Mouse (Mus musculus) hindbrain, embryonic 15.5 days (tissue): ENCODE results near the gene S100a11. TPM values are rescaled to one million over a fixed set of nuclear protein-coding genes. Genes with fewer than 3 reads are reported as not detected.
"Not testable (repeated sequence)": the region's sequence is repeated elsewhere in the genome, so short reads cannot be mapped to it uniquely, and the experiment has no call there.

ENCODE experiments used
- ATAC-seq: fragments of 200-750 bp; cut with Nextera tagmentation; 2 replicates; pipeline ENCODE4 v1.8.0; 2017; ENCODE audit warnings: low read depth, moderate number of reproducible peaks, moderate TSS enrichment; ENCODE audit not compliant: low FRiP score
- H3K27ac ChIP-seq: fragments of 300-500 bp; sonication (generic); replicated peaks from 2 replicates; pipeline ENCODE4 v1.5.1; 2015; ENCODE audit warnings: mild to moderate bottlenecking, inconsistent platforms
- H3K27me3 ChIP-seq: fragments of 300-500 bp; sonication (generic); 2 replicates; pipeline ENCODE4 v1.6.1; 2015; ENCODE audit warnings: control low read depth, inconsistent platforms
- H3K36me3 ChIP-seq: fragments of 300-500 bp; sonication (generic); 2 replicates; pipeline ENCODE4 v1.6.1; 2015; ENCODE audit warnings: control low read depth, inconsistent platforms
- H3K4me1 ChIP-seq: fragments of 300-500 bp; sonication (generic); replicated peaks from 2 replicates; pipeline ENCODE4 v1.6.1; 2015; ENCODE audit warnings: control low read depth, inconsistent platforms
- H3K4me2 ChIP-seq: fragments of 300-500 bp; sonication (generic); 2 replicates; pipeline ENCODE4 v1.6.1; 2015; ENCODE audit warnings: moderate library complexity, mild to moderate bottlenecking, inconsistent platforms
- H3K4me3 ChIP-seq: fragments of 300-500 bp; sonication (generic); 2 replicates; pipeline ENCODE4 v1.5.1; 2015; ENCODE audit warnings: mild to moderate bottlenecking, inconsistent platforms
- H3K9ac ChIP-seq: fragments of 300-500 bp; sonication (generic); 2 replicates; pipeline ENCODE4 v1.6.1; 2015; ENCODE audit warnings: inconsistent platforms
- H3K9me3 ChIP-seq: fragments of 300-500 bp; sonication (generic); 2 replicates; pipeline ENCODE4 v1.6.1; 2016; ENCODE audit warnings: control low read depth, inconsistent platforms
- WGBS: fragments of 180-500 bp; shearing (Covaris S2); methylation state at CpG from one replicate; pipeline ENCODE4 v1.1.7; 2015; 5-methylcytosine and 5-hydroxymethylcytosine counted together
- polyA plus RNA-seq: library from polyadenylated mRNA; unstranded; fragments of >200 nt; fragmentation: Nextera tagmentation; extraction: Ambion mirVana; gene quantifications from 2 replicates; pipeline ENCODE4 v1.2.1, GENCODE M21; 2015

S100a11 gene
- polyA plus RNA-seq: 206 and 231 TPM in 2 replicates

- no peaks in the 10 kb centered on the region for H3K9me3 ChIP-seq
- peak within 1 kb of the TSS; percentile 49; the same call in 1 of the 2 replicates for H3K27ac ChIP-seq
- no peaks in the 10 kb centered on the region; the same call in 1 of the 2 replicates for H3K27me3 ChIP-seq
- peak; percentile 87 for ATAC-seq
- peak within 1 kb of the TSS; percentile 47 for H3K9ac ChIP-seq
- no peaks in the 10 kb centered on the region for H3K36me3 ChIP-seq
- peak within 1 kb of the TSS; percentile 47 for H3K4me3 ChIP-seq
- H3K4me2 ChIP-seq: peak within 1 kb of the TSS; percentile 82
- peaks cover 11% of the 10 kb centered on the region; the same call in 1 of the 2 replicates for H3K4me1 ChIP-seq
- WGBS: under 1% methylated on average over 38 of the region's 38 CpGs
These were observed at the start of gene S100a11 for GRCm38 (mm10) chr3:93520330-93521193. Gene S100a11 (plus strand): TSS chr3:93520488.

- H3K4me2 ChIP-seq: no peak overlapping the region
- 92% methylated on average over 1 of the region's 1 CpGs for WGBS
- H3K27ac ChIP-seq: no peak overlapping the region
- no peak overlapping the region for H3K4me3 ChIP-seq
- ATAC-seq: no peak
- H3K9me3 ChIP-seq: no peaks in the 10 kb centered on the region
- H3K4me1 ChIP-seq: no peaks in the 10 kb centered on the region
- H3K9ac ChIP-seq: no peak overlapping the region
- no peaks in the 10 kb centered on the region for H3K27me3 ChIP-seq
- H3K36me3 ChIP-seq: no peaks in the 10 kb centered on the region
These were observed 40.2 kb upstream of the S100a11 start for GRCm38 (mm10) chr3:93480053-93480452.

- Histone ChIP-seq H3K4me1 (no peaks in the 10 kb centered on the region), H3K27me3 (no peaks in the 10 kb centered on the region), H3K27ac (no peak overlapping the region), H3K9me3 (no peaks in the 10 kb centered on the region), H3K9ac (no peak overlapping the region), H3K36me3 (no peaks in the 10 kb centered on the region), H3K4me2 (no peak overlapping the region), H3K4me3 (no peak overlapping the region)
- 72% methylated on average over 2 of the region's 2 CpGs for WGBS
- no peak for ATAC-seq
These were observed 38.2 kb upstream of the S100a11 start for GRCm38 (mm10) chr3:93481982-93482616.

- Histone ChIP-seq H3K27ac (no peak overlapping the region), H3K4me3 (no peak overlapping the region), H3K36me3 (no peaks in the 10 kb centered on the region), H3K27me3 (no peaks in the 10 kb centered on the region), H3K4me1 (no peaks in the 10 kb centered on the region), H3K4me2 (no peak overlapping the region), H3K9ac (no peak overlapping the region), H3K9me3 (no peaks in the 10 kb centered on the region)
- no peak for ATAC-seq
- WGBS: 97% methylated on average over 3 of the region's 3 CpGs
These were observed 34.7 kb upstream of the S100a11 start for GRCm38 (mm10) chr3:93485611-93486010.

- WGBS: 86% methylated on average over 2 of the region's 2 CpGs
- no peak for ATAC-seq
- H3K27me3 ChIP-seq: no peaks in the 10 kb centered on the region
These were observed 31.7 kb upstream of the S100a11 start for GRCm38 (mm10) chr3:93488541-93488940.

GRCm38 (mm10) chr3:93492176-93492575 lies 28.1 kb upstream of the S100a11 start:
- Histone ChIP-seq H3K36me3 (no peaks in the 10 kb centered on the region), H3K4me2 (no peak overlapping the region), H3K4me3 (no peak overlapping the region), H3K27ac (no peak overlapping the region), H3K27me3 (no peaks in the 10 kb centered on the region), H3K4me1 (no peaks in the 10 kb centered on the region), H3K9ac (no peak overlapping the region), H3K9me3 (no peaks in the 10 kb centered on the region)
- ATAC-seq: no peak
- WGBS: 81% methylated on average over 3 of the region's 3 CpGs

More at GRCm38 (mm10) chr3:93488541-93488940, 31.7 kb upstream of the S100a11 start:
- no peak overlapping the region for H3K27ac ChIP-seq
- H3K4me3 ChIP-seq: no peak overlapping the region
- no peak overlapping the region for H3K4me2 ChIP-seq
- no peak overlapping the region for H3K9ac ChIP-seq
- no peaks in the 10 kb centered on the region for H3K9me3 ChIP-seq
- no peaks in the 10 kb centered on the region for H3K4me1 ChIP-seq
- no peaks in the 10 kb centered on the region for H3K36me3 ChIP-seq

- WGBS: 3% methylated on average over 4 of the region's 4 CpGs
- no peak overlapping the region for H3K4me3 ChIP-seq
- H3K4me2 ChIP-seq: no peak overlapping the region
- no peaks in the 10 kb centered on the region for H3K27me3 ChIP-seq
- no peak overlapping the region for H3K27ac ChIP-seq
- H3K36me3 ChIP-seq: no peaks in the 10 kb centered on the region
- no peaks in the 10 kb centered on the region for H3K9me3 ChIP-seq
- H3K9ac ChIP-seq: no peak overlapping the region
- peak; percentile 93 for ATAC-seq
- H3K4me1 ChIP-seq: no peaks in the 10 kb centered on the region
These were observed 26.3 kb upstream of the S100a11 start for GRCm38 (mm10) chr3:93493992-93494391.

GRCm38 (mm10) chr3:93494774-93495173 lies 25.5 kb upstream of the S100a11 start:
- H3K27ac ChIP-seq, H3K36me3 ChIP-seq, H3K9ac ChIP-seq, H3K9me3 ChIP-seq, H3K27me3 ChIP-seq, ATAC-seq, H3K4me3 ChIP-seq, H3K4me1 ChIP-seq, H3K4me2 ChIP-seq: not testable (repeated sequence)
- 33% methylated on average over 5 of the region's 5 CpGs for WGBS

GRCm38 (mm10) chr3:93497131-93497530 lies 23.2 kb upstream of the S100a11 start:
- Histone ChIP-seq H3K27ac (no peak overlapping the region), H3K27me3 (no peaks in the 10 kb centered on the region), H3K36me3 (no peaks in the 10 kb centered on the region), H3K4me2 (no peak overlapping the region), H3K9me3 (no peaks in the 10 kb centered on the region), H3K9ac (no peak overlapping the region), H3K4me1 (no peaks in the 10 kb centered on the region), H3K4me3 (no peak overlapping the region)
- 80% methylated on average over 3 of the region's 3 CpGs for WGBS
- ATAC-seq: no peak

- H3K4me3 ChIP-seq: no peak overlapping the region
- no peaks in the 10 kb centered on the region for H3K36me3 ChIP-seq
- H3K9ac ChIP-seq: no peak overlapping the region
- H3K4me2 ChIP-seq: no peak overlapping the region
- no peaks in the 10 kb centered on the region for H3K9me3 ChIP-seq
- H3K4me1 ChIP-seq: no peaks in the 10 kb centered on the region
- H3K27me3 ChIP-seq: no peaks in the 10 kb centered on the region
- H3K27ac ChIP-seq: no peak overlapping the region
- ATAC-seq: no peak
These were observed 21.2 kb upstream of the S100a11 start for GRCm38 (mm10) chr3:93499129-93499528.

- ATAC-seq: no peak
- Histone ChIP-seq H3K4me2 (no peak overlapping the region), H3K36me3 (no peaks in the 10 kb centered on the region), H3K4me1 (no peaks in the 10 kb centered on the region), H3K4me3 (no peak overlapping the region), H3K27me3 (no peaks in the 10 kb centered on the region), H3K27ac (no peak overlapping the region), H3K9ac (no peak overlapping the region), H3K9me3 (no peaks in the 10 kb centered on the region)
- 84% methylated on average over 7 of the region's 7 CpGs for WGBS
These were observed 15.6 kb upstream of the S100a11 start for GRCm38 (mm10) chr3:93504536-93505189.
